Mouse (Mus musculus) E14TG2a.4 (cell line): ENCODE results near the gene Col12a1.
A peak's percentile ranks its signal among the peaks of the same experiment; 100 is the strongest.

Experiments used
- H3K27me3 ChIP-seq: 2 replicates; pipeline ENCODE4 v1.6.1; 2014; ENCODE audit warnings: low read length, control low read depth; ENCODE audit not compliant: insufficient read depth
- H3K36me3 ChIP-seq: 2 replicates; pipeline ENCODE4 v1.6.1; 2014; ENCODE audit warnings: low read length, control low read depth; ENCODE audit not compliant: insufficient read depth
- H3K4me1 ChIP-seq: replicated peaks from 2 replicates; pipeline ENCODE4 v1.6.1; 2014; ENCODE audit warnings: low read depth, low read length, control low read depth
- H3K4me3 ChIP-seq: replicated peaks from 2 replicates; pipeline ENCODE4 v1.5.1; 2014; ENCODE audit warnings: mild to moderate bottlenecking, low read length
- H3K9me3 ChIP-seq: 2 replicates; pipeline ENCODE4 v1.6.1; 2014; ENCODE audit warnings: low read length, control low read depth
- CTCF ChIP-seq: conservative IDR thresholded peaks from 2 replicates; pipeline ENCODE4 v1.5.1; 2014; ENCODE audit warnings: low read length
- NANOG ChIP-seq: IDR thresholded peaks from 2 replicates; pipeline ENCODE4 v1.6.1; 2014; ENCODE audit warnings: borderline replicate concordance, low read length, mixed read lengths
- POU5F1 ChIP-seq: IDR thresholded peaks from 2 replicates; pipeline ENCODE4 v1.6.1; 2014; ENCODE audit warnings: low read length, borderline replicate concordance

Col12a1 gene

DNA sequence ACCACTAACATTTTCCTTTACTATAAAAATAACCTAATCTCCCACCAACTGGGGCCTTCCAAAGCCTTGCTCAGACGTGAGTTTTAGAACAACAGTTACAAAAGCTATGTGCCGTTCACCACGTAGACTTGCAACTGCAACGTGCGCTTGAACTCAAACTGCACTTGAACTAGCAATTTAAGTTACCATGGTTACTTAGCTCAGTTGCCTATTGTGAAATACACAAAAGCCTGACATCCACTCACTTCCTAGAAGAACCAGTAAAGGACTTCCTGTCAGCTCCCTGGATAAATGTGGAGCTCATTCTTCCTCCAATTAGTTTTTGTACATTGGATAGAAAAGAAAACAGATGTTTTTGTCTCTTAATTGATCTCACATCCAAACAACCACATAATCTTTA is 112.9 kb downstream of the Col12a1 start:
- Histone ChIP-seq H3K27me3 (no peaks in the 10 kb centered on the region), H3K36me3 (no peaks in the 10 kb centered on the region)
- no peak for TF ChIP-seq CTCF
- TF ChIP-seq NANOG: no peak
- TF ChIP-seq POU5F1: no peak

DNA sequence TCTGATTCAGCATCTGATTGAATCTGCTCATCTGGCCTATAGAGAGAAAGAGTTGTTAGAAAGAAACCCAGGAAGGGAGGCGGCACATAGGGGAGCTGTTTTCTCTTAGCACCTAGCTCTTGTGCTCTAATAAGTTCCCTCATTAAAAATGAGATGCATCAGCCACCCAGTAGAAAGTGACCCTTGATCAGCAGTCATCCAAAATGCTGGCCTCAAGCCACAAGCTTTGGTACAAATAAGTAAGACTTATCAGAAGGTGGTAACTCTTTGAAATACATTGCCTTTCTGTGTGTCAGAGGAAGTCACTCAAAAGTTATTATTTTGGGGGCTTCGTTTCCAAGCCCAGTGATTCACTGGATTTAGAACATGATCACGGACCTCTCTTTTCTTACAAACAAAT is 114.1 kb downstream of the Col12a1 start:
- H3K9me3 ChIP-seq: no peaks in the 10 kb centered on the region
- H3K4me1 ChIP-seq: no peaks in the 10 kb centered on the region; the same call in 1 of the 2 replicates
- H3K27me3 ChIP-seq: no peaks in the 10 kb centered on the region
- no peak for TF ChIP-seq POU5F1
- TF ChIP-seq NANOG: no peak
- no peak for TF ChIP-seq CTCF
- H3K36me3 ChIP-seq: no peaks in the 10 kb centered on the region
- H3K4me3 ChIP-seq: no peak overlapping the region

More for the DNA sequence above, 112.9 kb downstream of the Col12a1 start:
- Histone ChIP-seq H3K4me3 (no peak overlapping the region), H3K4me1 (no peaks in the 10 kb centered on the region), H3K9me3 (no peaks in the 10 kb centered on the region)

DNA sequence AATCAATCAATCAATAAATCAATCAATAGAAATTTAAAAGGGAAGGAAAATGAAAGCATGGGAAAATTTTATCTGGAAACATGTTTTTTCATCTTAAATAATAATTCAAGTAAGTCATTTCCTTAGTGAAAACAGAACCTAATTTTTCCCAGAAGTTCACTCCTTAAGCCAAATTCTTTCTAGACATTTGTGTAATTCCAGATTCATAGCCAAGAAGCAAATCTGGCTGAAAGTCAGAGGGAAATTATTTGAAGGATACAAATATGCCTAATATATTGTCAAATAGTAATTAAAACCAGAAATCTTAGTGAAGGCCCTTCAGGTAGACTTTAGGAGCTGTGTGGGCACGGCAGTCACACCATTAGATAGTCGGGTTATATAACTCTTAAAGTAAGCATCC is 115.2 kb downstream of the Col12a1 start:
- no peaks in the 10 kb centered on the region for H3K36me3 ChIP-seq
- no peaks in the 10 kb centered on the region for H3K9me3 ChIP-seq
- no peak overlapping the region for H3K4me3 ChIP-seq
- H3K4me1 ChIP-seq: no peaks in the 10 kb centered on the region; the same call in 1 of the 2 replicates
- no peaks in the 10 kb centered on the region for H3K27me3 ChIP-seq
- TF ChIP-seq CTCF: no peak
- no peak for TF ChIP-seq NANOG
- TF ChIP-seq POU5F1: no peak

DNA sequence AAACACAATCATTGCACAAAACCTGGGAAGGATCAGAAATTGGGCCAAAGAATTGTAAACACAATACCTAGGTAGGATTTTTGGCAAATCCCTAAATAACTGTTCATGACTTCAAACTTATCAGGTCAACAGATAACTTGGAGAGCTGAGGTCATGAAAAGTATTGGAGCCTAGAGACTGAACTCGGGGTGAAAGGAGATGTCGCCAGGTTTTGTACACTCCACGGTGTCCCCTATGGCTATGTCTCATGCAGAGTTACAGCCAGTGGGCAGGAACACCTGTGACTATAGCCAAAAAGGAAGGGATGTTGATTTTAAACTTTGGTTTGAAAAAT is 118.4 kb downstream of the Col12a1 start:
- Histone ChIP-seq H3K4me3 (no peak overlapping the region), H3K27me3 (no peaks in the 10 kb centered on the region), H3K4me1 (no peaks in the 10 kb centered on the region; the same call in 1 of the 2 replicates), H3K9me3 (no peaks in the 10 kb centered on the region), H3K36me3 (no peaks in the 10 kb centered on the region)
- TF ChIP-seq CTCF: no peak

DNA sequence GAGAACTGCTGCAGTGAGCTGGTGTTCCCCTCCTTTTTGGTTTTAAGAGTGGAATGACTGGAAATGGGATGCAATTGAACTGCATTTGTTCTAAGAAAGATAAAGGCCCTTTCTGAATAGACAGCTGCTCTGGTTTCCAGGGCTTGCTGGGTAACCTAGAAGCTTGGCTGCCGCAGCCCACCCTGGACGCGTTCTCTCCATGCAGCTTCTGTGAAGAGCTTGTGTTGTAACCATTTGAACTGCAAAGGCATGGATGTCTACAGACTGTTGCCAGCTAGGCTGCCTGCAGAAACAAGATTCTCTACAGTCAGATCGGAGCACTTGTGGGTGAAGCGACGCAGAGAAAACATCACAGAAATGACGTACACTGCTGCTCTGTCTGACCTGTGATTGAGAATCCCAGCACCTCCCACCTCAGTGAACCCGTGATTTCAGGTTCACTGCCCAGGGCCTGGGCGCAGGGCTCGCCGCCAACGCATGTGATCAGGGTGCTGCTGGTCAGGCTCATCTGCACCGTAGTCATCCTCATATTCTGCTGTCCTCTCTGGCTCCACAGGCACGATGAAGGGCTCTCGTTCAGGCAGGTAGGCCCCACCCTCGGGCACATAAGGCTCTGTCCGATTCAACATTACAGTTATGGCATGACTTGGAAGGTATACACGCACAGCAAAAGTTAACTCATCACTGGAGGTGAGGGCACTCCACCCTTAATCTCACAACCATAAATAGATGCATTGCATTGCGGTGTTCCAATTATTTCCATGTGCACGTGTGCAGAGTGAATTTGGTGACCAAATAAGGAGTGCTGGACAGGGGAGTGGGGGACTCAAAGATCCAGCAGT is 119.0 kb downstream of the Col12a1 start:
- Histone ChIP-seq H3K4me3 (peak overlapping the region; percentile 24), H3K27me3 (no peaks in the 10 kb centered on the region), H3K4me1 (no peaks in the 10 kb centered on the region; the same call in 1 of the 2 replicates), H3K36me3 (no peaks in the 10 kb centered on the region), H3K9me3 (no peaks in the 10 kb centered on the region)
- TF ChIP-seq CTCF (no peak), POU5F1 (no peak), NANOG (no peak)

DNA sequence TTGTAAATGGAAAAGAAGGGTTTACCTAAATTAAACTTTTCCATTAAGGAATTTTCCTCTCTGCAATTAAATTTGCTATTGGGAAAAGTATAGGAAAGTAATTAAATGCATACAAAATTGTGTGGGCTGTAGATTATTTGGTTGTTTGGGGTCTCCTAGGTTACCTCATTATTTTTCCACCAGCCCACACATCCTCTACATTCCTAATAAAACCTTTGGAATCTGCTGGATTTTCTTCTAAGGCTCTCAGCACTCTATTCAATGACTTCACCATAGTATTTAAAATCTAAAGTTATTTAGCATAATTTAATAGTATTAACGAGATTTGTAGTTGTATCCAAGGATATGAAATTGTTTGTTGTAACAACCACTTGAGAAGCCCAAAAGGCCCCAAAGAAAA is 120.1 kb downstream of the Col12a1 start:
- Histone ChIP-seq H3K27me3 (no peaks in the 10 kb centered on the region), H3K4me1 (no peaks in the 10 kb centered on the region; the same call in 1 of the 2 replicates), H3K4me3 (no peak overlapping the region), H3K36me3 (no peaks in the 10 kb centered on the region), H3K9me3 (no peaks in the 10 kb centered on the region)
- TF ChIP-seq POU5F1 (no peak), NANOG (no peak), CTCF (no peak)

DNA sequence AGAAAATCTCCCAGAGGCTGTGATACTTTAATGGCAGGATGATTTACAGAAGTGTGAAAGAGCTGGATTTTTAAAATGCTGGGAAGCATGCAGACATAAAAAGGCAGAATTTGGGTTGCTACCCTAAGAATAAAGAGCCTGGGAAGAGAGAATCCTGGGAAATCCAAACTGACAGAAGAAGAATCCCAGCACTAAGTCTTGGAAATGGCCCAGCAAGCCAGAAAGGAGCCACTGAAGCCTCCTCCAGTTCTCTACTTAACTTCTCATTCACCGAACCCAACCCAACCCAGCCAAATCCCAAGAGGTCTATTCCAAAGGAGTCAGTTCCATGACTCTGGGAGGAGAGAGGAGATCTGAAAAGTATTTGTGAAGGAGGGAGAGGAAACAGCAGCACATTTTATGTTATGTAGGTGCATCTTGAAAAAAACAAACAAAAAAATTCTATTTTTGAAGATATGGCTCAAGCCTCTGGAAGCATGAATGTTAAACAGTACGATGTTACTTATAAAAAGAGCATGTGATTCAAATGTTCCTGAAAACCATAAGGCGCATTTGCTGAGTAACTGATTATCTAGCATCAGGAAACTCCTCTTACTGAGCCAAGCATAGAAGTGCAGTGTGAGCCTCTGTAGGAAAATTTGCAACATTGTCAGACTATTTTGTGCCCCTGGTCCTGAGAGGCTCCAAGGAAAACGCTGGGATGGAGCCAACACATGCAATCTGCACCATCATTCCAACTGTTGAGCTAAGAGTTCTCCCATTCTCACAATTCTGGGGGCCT is 132.0 kb downstream of the Col12a1 start:
- no peaks in the 10 kb centered on the region for H3K27me3 ChIP-seq
- TF ChIP-seq NANOG: no peak
- no peak for TF ChIP-seq CTCF
- TF ChIP-seq POU5F1: no peak
- H3K36me3 ChIP-seq: no peaks in the 10 kb centered on the region
- H3K4me3 ChIP-seq: no peak overlapping the region
- no peaks in the 10 kb centered on the region for H3K9me3 ChIP-seq
- no peaks in the 10 kb centered on the region for H3K4me1 ChIP-seq

DNA sequence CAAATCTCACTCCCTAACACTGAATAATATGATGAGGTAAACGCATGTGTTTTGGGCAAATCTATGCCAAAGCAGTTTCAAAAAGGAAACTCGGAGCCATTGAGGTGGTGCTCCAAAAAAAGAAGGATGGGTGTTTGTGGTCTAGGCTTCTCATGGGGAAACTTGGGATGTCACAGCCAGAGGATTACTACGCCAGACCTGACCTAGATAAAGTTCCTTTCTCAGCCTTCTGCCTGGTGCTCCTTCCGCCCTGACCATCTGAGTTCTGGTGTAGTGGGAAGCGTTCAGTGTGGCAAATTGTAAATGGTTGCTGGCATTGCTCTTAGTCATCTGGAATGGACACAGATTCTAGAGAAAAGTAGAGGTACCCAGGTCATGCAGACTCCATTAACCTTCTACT is 151.8 kb downstream of the Col12a1 start:
- TF ChIP-seq NANOG (no peak), POU5F1 (no peak), CTCF (no peak)
- no peaks in the 10 kb centered on the region for H3K9me3 ChIP-seq
- no peaks in the 10 kb centered on the region for H3K4me1 ChIP-seq
- no peaks in the 10 kb centered on the region for H3K27me3 ChIP-seq
- no peak overlapping the region for H3K4me3 ChIP-seq
- no peaks in the 10 kb centered on the region for H3K36me3 ChIP-seq
